Mouse (Mus musculus): ENCODE measurements around the gene Abcc4. TPM values are rescaled to one million over a fixed set of nuclear protein-coding genes. Genes with fewer than 3 reads are reported as not detected.

Gene Abcc4
- total RNA-seq, 2 experiments from 2014 or later: 4.3 to 4.6 TPM

DNA sequence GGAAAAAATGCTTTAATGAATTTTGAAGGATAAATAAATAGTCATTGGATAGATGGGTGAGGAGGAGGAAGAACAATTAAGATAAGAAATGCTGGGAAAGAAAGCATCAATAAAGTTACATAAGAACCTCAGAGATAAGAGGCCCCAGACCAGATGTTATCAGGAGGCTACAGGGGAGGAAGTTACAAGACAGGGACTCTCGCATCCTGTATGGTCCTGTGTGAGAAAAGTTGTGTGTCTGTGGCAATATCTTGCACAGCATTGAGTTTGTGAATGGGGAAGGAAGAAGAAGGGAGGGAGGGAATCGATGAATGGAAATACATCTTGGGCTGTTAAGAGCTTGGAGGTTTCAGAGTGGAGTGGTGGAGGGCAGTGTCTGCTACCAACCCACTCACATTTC, 240.7 kb downstream of the Abcc4 start:
- DNase-seq: no peak
- intact Hi-C loops (cut with DNase I): no loop called here

DNA sequence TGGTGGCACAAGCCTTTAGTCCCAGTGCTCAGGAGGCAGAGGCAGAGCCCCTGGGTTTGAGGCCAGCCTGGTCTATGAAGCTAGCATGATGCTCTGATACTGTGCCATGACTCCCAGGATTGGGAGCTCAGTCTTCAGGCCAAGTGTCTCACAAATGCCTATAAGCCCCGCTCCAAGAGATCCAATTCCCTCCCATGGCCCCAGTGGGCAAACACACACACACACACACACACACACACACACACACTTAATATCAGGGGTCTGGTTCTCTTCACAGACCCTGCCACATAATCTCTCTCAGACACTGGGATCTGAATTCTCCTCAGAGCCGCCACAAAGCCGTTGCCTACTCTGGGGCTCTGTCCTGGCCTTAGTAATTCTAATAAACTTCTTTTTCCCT, 241.6 kb downstream of the Abcc4 start:
- intact Hi-C loops (cut with DNase I): no loop called here
- no peak for DNase-seq

GRCm38 (mm10) chr14:118452572-118452971, 253.4 kb downstream of the Abcc4 start:
- peak; percentile 6 for DNase-seq
- intact Hi-C loops (cut with DNase I): no loop called here

DNA sequence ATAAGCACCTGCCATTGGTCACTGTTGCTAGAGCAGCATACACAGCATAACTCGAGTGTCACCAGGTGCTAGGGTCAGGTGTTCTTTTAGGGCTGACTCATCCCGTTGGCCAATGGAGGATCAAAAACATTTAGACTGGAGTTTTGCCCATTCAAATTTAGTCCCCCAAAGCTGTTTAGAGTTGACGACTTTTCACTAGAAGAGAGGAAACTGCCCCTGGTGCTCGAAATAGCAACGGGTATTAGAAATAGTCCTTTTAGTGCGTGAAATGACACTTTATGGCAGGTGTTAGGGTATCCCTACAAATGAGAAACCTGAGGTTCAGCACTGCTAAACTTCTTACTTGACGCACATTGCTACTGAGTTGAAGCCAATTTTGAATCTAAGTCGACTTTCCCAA, 265.9 kb downstream of the Abcc4 start:
- DNase-seq: no peak
- intact Hi-C loops (cut with DNase I): no loop called here

- DNase-seq: peak; percentile 39
- intact Hi-C loops (cut with DNase I): loop anchor here (5.0 kb wide), 1 partner anchor 200 kb away; the partner anchor contains the start of gene Sox21
Measured at GRCm38 (mm10) chr14:118437156-118437931, 268.7 kb downstream of the Abcc4 start.

DNA sequence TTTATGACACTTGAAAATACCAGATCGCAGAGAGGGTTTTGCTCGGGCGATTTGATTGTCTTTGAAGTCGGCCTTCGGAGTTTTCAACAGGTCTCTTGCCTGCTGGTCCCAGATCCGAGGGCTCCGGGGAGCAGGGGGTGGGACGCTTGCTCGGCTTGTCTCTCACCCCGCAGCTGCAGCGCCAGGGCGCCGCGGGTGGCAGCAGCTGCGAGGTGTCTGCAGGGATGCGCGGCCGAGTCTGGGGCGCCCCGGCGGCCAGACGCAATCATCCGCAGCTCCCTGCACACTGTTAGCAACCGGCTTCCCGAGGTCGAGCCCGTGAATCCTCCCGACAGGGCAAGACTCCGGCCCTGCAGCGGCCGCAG, 269.2 kb downstream of the Abcc4 start:
- DNase-seq: no peak
- intact Hi-C loops (cut with DNase I): loop anchor here (5.0 kb wide), 1 partner anchor 199 kb away; the partner anchor contains the start of gene Sox21

DNA sequence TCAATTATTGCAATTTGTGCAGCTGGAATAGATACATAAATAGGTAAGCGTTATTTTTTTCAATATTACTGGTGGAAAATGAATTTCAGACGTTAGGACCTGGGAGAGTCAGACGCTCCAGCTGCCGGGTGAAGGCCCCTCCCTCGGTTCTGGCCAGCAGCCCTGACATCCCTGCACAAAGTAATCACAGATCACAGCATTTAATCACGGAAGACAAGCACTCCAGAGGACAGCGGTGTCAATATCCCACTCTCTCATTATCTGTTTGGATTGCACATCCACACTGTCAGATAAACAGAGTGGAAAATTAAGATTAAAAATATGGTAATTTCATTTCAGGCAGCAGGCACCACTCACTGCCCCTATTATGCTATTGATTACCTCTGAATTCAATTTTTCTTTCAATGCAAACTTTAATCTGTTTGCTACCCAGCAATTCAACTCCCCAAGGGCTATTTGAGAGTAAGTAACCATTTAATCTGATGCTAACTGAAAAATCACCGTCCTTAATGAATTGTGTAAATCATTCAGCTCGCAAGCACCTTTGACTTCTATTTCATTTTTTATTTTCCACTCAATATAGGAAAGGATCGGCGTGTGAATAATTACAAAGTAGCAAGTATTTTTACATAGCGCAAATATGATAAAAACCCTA, 270.2 kb downstream of the Abcc4 start:
- intact Hi-C loops (cut with DNase I): loop anchor here (5.0 kb wide), 1 partner anchor 199 kb away; the partner anchor contains the start of gene Sox21

DNA sequence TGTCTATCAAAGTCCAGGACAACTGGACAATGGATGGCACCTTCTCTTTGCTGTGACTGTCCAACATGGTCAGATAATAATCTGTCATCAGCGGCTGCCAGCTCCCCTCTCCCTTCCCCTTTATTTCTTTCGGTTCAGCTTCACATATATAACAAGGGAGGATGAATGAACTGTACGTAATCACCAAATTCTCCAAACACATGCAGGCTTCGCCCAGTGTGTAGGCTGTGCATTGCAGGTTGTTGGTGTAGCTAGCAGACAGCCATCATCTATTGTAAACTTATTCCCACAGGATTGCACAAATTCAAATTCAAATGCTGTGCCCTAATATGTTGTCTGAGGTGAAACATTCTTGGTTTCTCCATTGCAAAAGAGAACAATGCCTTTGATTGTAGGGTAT, 271.2 kb downstream of the Abcc4 start:
- DNase-seq: no peak
- intact Hi-C loops (cut with DNase I): loop anchor here (5.0 kb wide), 1 partner anchor 198 kb away; the partner anchor contains the start of gene Sox21

More for the DNA sequence above, 270.2 kb downstream of the Abcc4 start:
- peak; percentile 9 for DNase-seq

DNA sequence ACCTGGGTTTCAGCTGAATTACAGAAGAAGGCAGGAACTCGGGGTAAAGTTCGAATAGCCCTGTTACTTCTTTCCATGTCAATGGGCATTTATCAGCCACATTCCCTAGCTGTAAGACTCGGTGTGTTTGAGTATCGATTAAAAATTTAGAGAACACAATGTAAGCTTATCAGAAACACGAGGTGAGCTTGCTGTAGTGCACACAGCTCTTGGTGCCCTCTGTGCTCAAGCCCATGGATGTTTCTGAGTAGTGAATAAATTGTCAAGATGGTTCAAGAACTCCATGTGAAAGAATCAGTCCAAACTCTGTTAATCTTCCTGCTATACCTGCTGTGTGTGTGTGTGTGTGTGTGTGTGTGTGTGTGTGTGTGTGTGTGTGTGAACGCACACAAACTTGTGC, 272.2 kb downstream of the Abcc4 start:
- intact Hi-C loops (cut with DNase I): no loop called here
- no peak for DNase-seq

Small RNAs within 50 kb of the gene (microRNA-seq; reads per million reads assigned to microRNA genes)
- not detected for gene Mir6391

Other genes with a start within 250 kb of the Abcc4 start
- 1 to 10 TPM; 5.4 to 6.7 TPM for gene Cldn10, start 81.7 kb upstream of the Abcc4 start, total RNA-seq (2021)
- gene Dzip1, start 219.2 kb upstream of the Abcc4 start, total RNA-seq (2021): 100 to 1,000 TPM; 180 to 196 TPM
- 10 to 100 TPM; 22.5 to 25.5 TPM for gene Dnajc3, start 231.8 kb upstream of the Abcc4 start, total RNA-seq (2021)

Data from left cerebral cortex, postnatal 4 days (tissue).